ENCODE assay signal across 17 mouse cellular contexts in the genomic region with DNA sequence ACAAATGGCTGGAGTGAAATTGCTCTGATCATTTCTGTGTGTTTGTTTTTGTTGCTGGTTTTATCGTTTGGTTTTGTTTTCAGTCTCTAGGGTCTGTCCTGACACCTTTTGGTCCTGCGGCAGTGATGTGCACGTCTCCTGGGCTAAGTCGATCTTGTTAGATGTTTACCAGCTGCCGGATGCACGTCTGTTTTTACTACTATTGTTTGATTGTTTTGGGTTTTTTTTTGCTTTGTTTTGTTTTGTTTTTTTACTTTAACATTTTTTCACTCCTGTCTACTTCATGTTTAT. TPM values are rescaled to one million over a fixed set of nuclear protein-coding genes. Genes with fewer than 3 reads are reported as not detected.
DNase-seq lines count a peak whose midpoint lies in the region; ATAC-seq and TF ChIP-seq lines count a peak whose summit lies in the region.
"Had no signal": no experiment of that assay in that cellular context is flagged by ENCODE, and none has a peak within 500 bp of the region (broad histone marks: within the 10 kb centered on the region; RNA-seq: fewer than 3 reads in every experiment).

No protein-coding gene starts in this region.

- H3K4me3 ChIP-seq in lung, postnatal 0 days (ENCODE audit: low read depth, low read length): no peak overlapping the region
- no peak overlapping the region for H3K4me3 ChIP-seq in stomach, embryonic 15.5 days (replicated peaks)
- H3K4me3 ChIP-seq in left cerebral cortex, adult 2 months: no peak overlapping the region
- H3K4me3 ChIP-seq: embryonic facial prominence, embryonic 13.5 days; limb, embryonic 13.5 days; midbrain, embryonic 12.5 days had no signal

- peak; percentile 24 for DNase-seq in embryo, embryonic 10.5 days (ENCODE audit: low spot score)
- no peak for DNase-seq in embryo, embryonic 11 days
- DNase-seq in kidney, adult 9 months: peak; percentile 21
- DNase-seq in kidney, postnatal 25 days: no peak
- peak; percentile 51 for DNase-seq in lung, postnatal 0 days (ENCODE audit: low spot score)
- no peak for DNase-seq in lung, postnatal 25 days (ENCODE audit: low spot score)
- DNase-seq in left cerebral cortex, adult 2 months (ENCODE audit: extremely low spot score in 1 of 2, low spot score in 2 of 2): no peak
- DNase-seq: cerebellum, postnatal 36 days; gastrocnemius, postnatal 10 days; retina, postnatal 1 day; right cerebral cortex, postnatal 4 days had no signal

- peaks cover 3% of the 10 kb centered on the region; the same call in 1 of the 2 replicates for H3K4me1 ChIP-seq in lung, postnatal 0 days (ENCODE audit: insufficient read depth, low read depth, low read length)
- H3K4me1 ChIP-seq in stomach, embryonic 15.5 days: peaks cover 12% of the 10 kb centered on the region

- H3K27ac ChIP-seq in lung, postnatal 0 days (ENCODE audit: low read length): peak overlapping the region; percentile 5; the same call in 1 of the 2 replicates
- H3K27ac ChIP-seq in stomach, embryonic 15.5 days: peak overlapping the region; percentile 48; the same call in 1 of the 2 replicates
- H3K27ac ChIP-seq in left cerebral cortex, adult 2 months: no peak overlapping the region
- H3K27ac ChIP-seq: embryonic facial prominence, embryonic 13.5 days; limb, embryonic 13.5 days; liver, embryonic 14.5 days; midbrain, embryonic 12.5 days had no signal

- WGBS in lung, postnatal 0 days: 20% methylated on average over 6 of the region's 6 CpGs
- 18% methylated on average over 6 of the region's 6 CpGs for WGBS in stomach, embryonic 15.5 days

- TF ChIP-seq EP300 in lung, postnatal 0 days (IDR thresholded peaks at IDR 0.05): no peak

- TF ChIP-seq CTCF in lung, postnatal 0 days (IDR thresholded peaks at IDR 0.05): no peak
- no peak for TF ChIP-seq CTCF in left cerebral cortex, adult 2 months (IDR thresholded peaks at IDR 0.05)

- no peaks in the 10 kb centered on the region for H3K27me3 ChIP-seq in lung, postnatal 0 days (replicated peaks; ENCODE audit: insufficient read depth, low read length)
- no peaks in the 10 kb centered on the region for H3K27me3 ChIP-seq in stomach, embryonic 15.5 days (replicated peaks)
- H3K27me3 ChIP-seq: embryonic facial prominence, embryonic 13.5 days; limb, embryonic 13.5 days; midbrain, embryonic 12.5 days had no signal

- intact Hi-C loops in left cerebral cortex, adult 2 months (cut with DNase I): no loop called here

- H3K9ac ChIP-seq in lung, postnatal 0 days (replicated peaks; ENCODE audit: low read depth): no peak overlapping the region
- no peak overlapping the region for H3K9ac ChIP-seq in stomach, embryonic 15.5 days
- H3K9ac ChIP-seq: embryonic facial prominence, embryonic 13.5 days; limb, embryonic 13.5 days; liver, embryonic 14.5 days; midbrain, embryonic 12.5 days had no signal

- no peak overlapping the region for H3K4me2 ChIP-seq in lung, postnatal 0 days (replicated peaks; ENCODE audit: low read depth, low read length)
- H3K4me2 ChIP-seq in stomach, embryonic 15.5 days: no peak overlapping the region
- H3K4me2 ChIP-seq: embryonic facial prominence, embryonic 13.5 days; heart, embryonic 11.5 days; limb, embryonic 13.5 days; midbrain, embryonic 12.5 days had no signal

- H3K9me3 ChIP-seq in lung, postnatal 0 days (ENCODE audit: low read length): no peaks in the 10 kb centered on the region
- H3K9me3 ChIP-seq in stomach, embryonic 15.5 days: no peaks in the 10 kb centered on the region
- H3K9me3 ChIP-seq: embryonic facial prominence, embryonic 13.5 days; limb, embryonic 13.5 days; midbrain, embryonic 12.5 days had no signal

- ATAC-seq in lung, postnatal 0 days: no peak
- no peak for ATAC-seq in stomach, embryonic 15.5 days (ENCODE audit: insufficient read depth, low FRiP score, low read depth)

- H3K36me3 ChIP-seq in lung, postnatal 0 days (ENCODE audit: insufficient read depth, low read length): no peaks in the 10 kb centered on the region
- no peaks in the 10 kb centered on the region for H3K36me3 ChIP-seq in stomach, embryonic 15.5 days
- H3K36me3 ChIP-seq: embryonic facial prominence, embryonic 13.5 days; limb, embryonic 13.5 days; midbrain, embryonic 12.5 days had no signal

RNA-seq across cellular contexts. Expression of gene Ets2, which starts 40.8 kb away (rescaled TPM):
- 71.2 and 75.5 TPM in 2 replicates for polyA plus RNA-seq in lung, postnatal 0 days (2015; fragmentation: Nextera tagmentation; extraction: Ambion mirVana)
- polyA plus RNA-seq in stomach, embryonic 15.5 days (2015; fragmentation: Nextera tagmentation; extraction: Ambion mirVana): 59.2 and 60.1 TPM in 2 replicates
- 10 to 100 TPM; 83.2 to 85.1 TPM for total RNA-seq in left cerebral cortex, adult 2 months (2021)

Comparison
In these comparisons a context has a peak if more than half of its experiments do, and no peak if none do; other contexts are left out.
1. DNase-seq: peak in embryo, embryonic 10.5 days (single experiment), kidney, adult 9 months (single experiment) and lung, postnatal 0 days (single experiment); none in embryo, embryonic 11 days (single experiment), kidney, postnatal 25 days (0 of 2), lung, postnatal 25 days (single experiment) and left cerebral cortex, adult 2 months (0 of 2).